Mouse (Mus musculus) 3134 (cell line): ENCODE measurements around the gene Clcn1.

Experiments
- DNase-seq: peaks from one replicate; pipeline ENCODE4 v3.0.0-alpha.2; 2011; ENCODE audit warnings: low spot score; ENCODE audit not compliant: insufficient read length; ENCODE audit errors: extremely low read depth

Clcn1 gene

GRCm38 (mm10) chr6:42364066-42364465 is 77.6 kb downstream of the Clcn1 start:
- DNase-seq = no peak

- DNase-seq = no peak
Observed at GRCm38 (mm10) chr6:42364607-42365006, 78.1 kb downstream of the Clcn1 start.

- DNase-seq = no peak
Observed at GRCm38 (mm10) chr6:42365215-42365614, 78.7 kb downstream of the Clcn1 start.
